Mouse (Mus musculus) bone marrow, adult 2 months (tissue): Measurements from ENCODE around the gene Mok. TPM values are rescaled to one million over a fixed set of nuclear protein-coding genes. Genes with fewer than 3 reads are reported as not detected.
"Not testable (repeated sequence)": the region's sequence is repeated elsewhere in the genome, so short reads cannot be mapped to it uniquely, and the experiment has no call there.

Experiments
- H3K27ac ChIP-seq: fragments of 200-500 bp; 2 replicates; pipeline ENCODE4 v1.5.1; 2012; ENCODE audit warnings: low read depth, mild to moderate bottlenecking, control low read depth, inconsistent platforms, low read length; ENCODE audit not compliant: control insufficient read depth, poor library complexity, insufficient read depth
- H3K4me1 ChIP-seq: fragments of 200-500 bp; 2 replicates; pipeline ENCODE4 v1.6.1; 2011; ENCODE audit warnings: low read length; ENCODE audit not compliant: control insufficient read depth, insufficient read depth
- H3K4me3 ChIP-seq: fragments of 200-500 bp; replicated peaks from 2 replicates; pipeline ENCODE3; 2011; ENCODE audit warnings: mild to moderate bottlenecking, low read depth, low read length, control low read depth; ENCODE audit not compliant: control insufficient read depth
- CTCF ChIP-seq: fragments of 200-500 bp; IDR thresholded peaks from 2 replicates; pipeline ENCODE4 v1.5.1; 2011; ENCODE audit warnings: low read length, control low read depth; ENCODE audit not compliant: control insufficient read depth, insufficient read depth
- POLR2A ChIP-seq: fragments of 200-500 bp; IDR thresholded peaks from 2 replicates; pipeline ENCODE4 v1.6.1; 2011; ENCODE audit warnings: low read depth, mild to moderate bottlenecking, control low read depth, low read length, borderline replicate concordance; ENCODE audit not compliant: control insufficient read depth
- WGBS: fragments of 180-500 bp; shearing (Covaris S2); methylation state at CpG from one replicate; pipeline ENCODE4 v1.1.7; 2018; 5-methylcytosine and 5-hydroxymethylcytosine counted together
- polyA plus RNA-seq: library from polyadenylated mRNA; stranded (reverse); fragments of >200 nt; gene quantifications from 2 replicates; pipeline ENCODE4 v1.2.4, GENCODE M21; 2011; ENCODE audit warnings: low replicate concordance; ENCODE audit not compliant: missing spikeins, insufficient read depth, insufficient read length

The Mok gene
- polyA plus RNA-seq, 1 experiment: not detected

DNA sequence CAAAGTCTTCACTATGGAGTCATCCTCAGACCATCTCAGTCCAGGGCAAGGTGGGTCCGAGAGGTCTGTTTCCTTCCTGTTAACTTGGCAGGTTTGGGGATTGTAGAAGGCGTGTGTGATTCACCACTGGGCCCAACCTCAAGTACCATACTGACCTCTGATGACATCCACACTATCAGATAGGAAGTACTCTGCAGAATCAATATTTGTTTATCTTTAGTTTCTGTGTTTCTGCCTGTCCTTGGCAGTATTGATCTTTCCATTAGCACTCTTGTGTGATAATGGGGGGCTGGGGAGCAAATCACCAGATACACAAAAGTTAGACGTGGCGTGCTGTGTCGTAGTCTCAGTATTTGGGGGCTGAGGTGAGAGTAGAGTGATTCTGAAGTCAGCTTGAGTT, 30.5 kb upstream of the Mok start:
- TF ChIP-seq POLR2A (no peak), CTCF (no peak)
- Histone ChIP-seq H3K4me1 (no peaks in the 10 kb centered on the region; the same call in none of the 2 replicates), H3K4me3 (no peak overlapping the region), H3K27ac (no peak overlapping the region)
- WGBS: 85% methylated on average over 5 of the region's 5 CpGs

DNA sequence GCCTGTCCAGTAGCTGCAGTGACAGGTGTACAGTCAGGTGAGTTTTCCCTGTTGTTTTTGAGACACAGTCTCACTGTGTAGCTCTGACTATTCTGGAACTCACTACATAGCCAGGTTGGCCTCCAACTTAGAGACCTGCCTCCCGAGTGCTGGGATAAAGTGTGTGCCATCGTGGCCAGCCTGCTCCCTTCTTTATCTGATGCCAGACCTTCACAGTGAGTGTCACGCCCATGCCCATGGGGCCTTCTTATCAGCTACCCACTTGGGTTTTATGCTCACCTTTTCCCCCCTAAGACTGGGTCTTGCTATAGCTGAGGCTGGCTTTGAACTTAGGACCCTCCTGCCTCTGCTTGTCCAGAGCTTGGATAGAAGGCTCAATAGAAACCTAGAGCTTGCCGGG, 29.4 kb upstream of the Mok start:
- Histone ChIP-seq H3K4me1 (no peaks in the 10 kb centered on the region; the same call in none of the 2 replicates), H3K4me3 (no peak overlapping the region), H3K27ac (no peak overlapping the region)
- 65% methylated on average over 4 of the region's 4 CpGs for WGBS
- TF ChIP-seq CTCF (no peak), POLR2A (no peak)

DNA sequence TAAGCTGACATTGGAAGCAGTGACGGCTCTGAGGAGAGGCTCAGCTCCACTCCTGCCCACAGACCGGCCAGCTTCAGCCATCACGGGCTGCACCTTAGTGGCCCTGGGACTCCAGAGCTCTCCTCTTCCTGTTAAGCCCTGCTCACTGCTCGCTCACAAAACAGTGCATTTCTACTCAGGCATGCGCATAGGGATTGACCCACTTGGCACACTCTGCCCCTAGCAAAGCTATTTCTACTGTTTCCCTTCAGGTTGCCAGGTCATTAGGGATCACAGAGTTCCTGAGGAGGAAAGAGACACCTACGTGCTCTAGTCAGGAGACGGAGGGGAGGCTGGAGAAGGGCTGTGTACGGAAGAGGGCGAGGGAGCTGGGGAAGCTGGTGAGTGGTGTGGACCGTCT, 25.2 kb upstream of the Mok start:
- no peak overlapping the region for H3K27ac ChIP-seq
- TF ChIP-seq POLR2A (no peak), CTCF (no peak)
- no peaks in the 10 kb centered on the region; the same call in none of the 2 replicates for H3K4me1 ChIP-seq
- H3K4me3 ChIP-seq: no peak overlapping the region
- 90% methylated on average over 10 of the region's 10 CpGs for WGBS

DNA sequence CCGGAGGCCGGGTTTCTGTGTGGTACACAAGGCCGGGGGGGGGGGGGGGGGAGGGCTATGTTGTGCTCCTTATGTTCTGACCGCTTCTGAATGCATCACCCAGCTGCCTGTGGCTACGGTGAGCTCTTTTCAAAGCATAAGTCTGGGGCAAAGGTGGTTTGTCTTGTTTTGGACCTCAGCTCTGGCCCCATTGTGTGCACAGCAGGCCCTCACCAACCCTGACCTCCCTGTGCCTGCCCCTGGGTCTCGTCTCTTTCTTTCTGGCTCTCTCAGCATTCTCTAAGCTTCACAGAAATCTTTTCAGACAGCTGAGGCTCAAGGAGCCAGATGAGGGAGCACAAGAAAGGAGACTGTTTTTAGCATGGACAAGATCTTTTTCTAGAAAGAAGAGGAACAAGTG, 24.8 kb upstream of the Mok start:
- H3K27ac ChIP-seq: no peak overlapping the region

DNA sequence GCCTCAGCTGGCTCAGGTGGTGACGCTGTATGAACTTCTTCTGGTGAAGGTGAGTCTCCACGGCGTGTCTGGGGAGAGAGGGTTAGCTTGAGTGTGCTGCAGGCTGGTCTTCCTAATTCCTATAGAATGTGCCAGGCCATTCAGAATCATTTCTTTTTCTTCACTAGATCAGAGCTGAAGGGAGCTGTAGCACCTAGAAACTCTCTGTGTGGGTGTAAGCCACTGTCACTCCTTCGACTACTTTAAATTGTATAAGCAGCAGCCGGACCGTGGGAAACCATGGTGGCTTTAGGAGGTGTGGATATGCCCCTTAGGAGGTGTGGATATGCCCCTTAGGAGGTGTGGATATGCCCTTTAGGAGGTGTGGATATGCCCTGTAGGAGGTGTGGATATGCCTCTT, 23.3 kb upstream of the Mok start:
- no peaks in the 10 kb centered on the region for H3K4me1 ChIP-seq
- TF ChIP-seq CTCF (no peak), POLR2A (no peak)
- H3K4me3 ChIP-seq: no peak overlapping the region
- 84% methylated on average over 6 of the region's 6 CpGs for WGBS
- no peak overlapping the region for H3K27ac ChIP-seq

More for the DNA sequence above, 24.8 kb upstream of the Mok start:
- 91% methylated on average over 6 of the region's 6 CpGs for WGBS
- TF ChIP-seq CTCF: no peak
- no peak for TF ChIP-seq POLR2A
- Histone ChIP-seq H3K4me3 (no peak overlapping the region), H3K4me1 (no peaks in the 10 kb centered on the region; the same call in none of the 2 replicates)

DNA sequence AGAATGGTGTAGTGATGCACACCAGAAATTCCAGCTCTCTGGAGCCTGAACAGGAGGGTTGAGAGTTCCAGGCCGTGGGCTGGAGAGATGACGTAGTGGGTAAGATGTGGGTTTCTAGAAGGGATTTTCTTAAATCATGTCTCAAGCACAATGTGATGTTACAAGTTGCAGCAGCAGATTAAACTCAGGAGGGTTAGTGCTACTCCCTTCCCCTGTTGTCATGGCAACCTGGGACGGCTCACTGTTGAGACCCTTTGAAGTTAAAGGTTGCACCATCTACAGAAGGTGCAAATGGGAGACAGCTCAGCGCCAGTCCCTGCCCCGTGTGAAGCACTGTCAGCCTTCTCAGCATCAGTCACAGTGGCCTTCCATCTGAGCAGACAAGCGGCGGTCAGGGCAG, 20.5 kb upstream of the Mok start:
- Histone ChIP-seq H3K4me3 (no peak overlapping the region), H3K4me1 (no peaks in the 10 kb centered on the region), H3K27ac (no peak overlapping the region)
- WGBS: 80% methylated on average over 7 of the region's 7 CpGs
- no peak for TF ChIP-seq POLR2A
- no peak for TF ChIP-seq CTCF

DNA sequence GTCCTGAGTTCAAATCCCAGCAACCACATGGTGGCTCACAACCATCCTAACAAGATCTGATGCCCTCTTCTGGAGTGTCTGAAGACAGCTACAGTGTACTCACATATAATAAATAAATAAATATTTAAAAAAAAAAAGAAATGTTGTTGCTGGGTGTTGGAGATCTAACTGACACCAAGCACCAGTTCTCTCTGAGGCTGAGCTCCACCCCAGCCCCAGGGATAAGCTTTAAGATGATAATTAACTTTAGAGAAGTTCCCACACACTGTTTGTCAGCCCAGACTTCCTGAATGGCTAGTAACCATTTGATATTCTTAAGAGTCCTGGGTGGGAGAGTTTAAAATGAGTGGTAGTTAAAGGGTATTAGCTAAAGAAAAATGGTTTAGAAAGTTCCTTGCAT, 19.6 kb upstream of the Mok start:
- Histone ChIP-seq H3K4me3 (no peak overlapping the region), H3K4me1 (no peaks in the 10 kb centered on the region), H3K27ac (no peak overlapping the region)
- TF ChIP-seq POLR2A (no peak), CTCF (no peak)

DNA sequence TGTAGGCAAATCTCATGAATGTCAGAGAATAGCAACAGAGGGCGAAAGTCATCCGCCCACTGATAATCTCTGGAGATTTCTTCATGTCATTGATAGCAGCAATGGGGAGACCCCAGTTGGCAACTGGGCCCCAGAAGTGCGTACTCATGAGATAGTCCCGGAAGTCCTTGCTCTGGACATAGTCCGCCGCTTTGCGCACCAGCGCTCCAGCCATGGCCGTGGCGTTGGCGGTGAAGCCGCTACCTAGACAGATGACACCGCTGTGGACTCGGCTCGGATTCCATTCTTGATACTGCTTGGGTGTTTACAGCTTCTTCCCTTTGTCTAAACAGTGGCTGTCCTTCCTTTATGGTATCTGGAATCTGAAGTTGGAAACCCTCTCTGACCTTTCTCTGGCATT, 17.9 kb upstream of the Mok start:
- H3K27ac ChIP-seq: not testable (repeated sequence)

DNA sequence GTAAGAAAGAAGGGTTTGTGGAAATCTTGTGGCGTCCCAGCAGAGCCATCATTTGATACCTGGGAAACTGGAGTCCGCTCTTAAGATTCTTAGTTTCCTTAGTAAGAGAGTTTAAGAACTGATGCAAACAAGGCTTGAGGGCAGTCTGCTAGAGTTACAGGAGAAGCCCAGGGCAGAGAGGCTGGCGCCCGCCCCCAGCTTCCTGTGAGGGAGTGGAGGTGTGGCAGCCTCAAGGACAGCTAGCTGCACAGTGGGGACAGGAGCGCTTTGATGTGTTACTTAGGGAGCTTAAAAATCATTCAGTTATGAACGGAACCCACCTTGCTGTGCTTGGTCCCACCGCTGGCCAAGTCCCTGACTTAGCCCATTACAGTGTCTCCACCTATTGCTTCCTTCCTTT, 16.5 kb upstream of the Mok start:
- WGBS: 34% methylated on average over 7 of the region's 7 CpGs
- H3K4me1 ChIP-seq: no peaks in the 10 kb centered on the region; the same call in 1 of the 2 replicates

More for the DNA sequence above, 17.9 kb upstream of the Mok start:
- H3K4me1 ChIP-seq, H3K4me3 ChIP-seq: not testable (repeated sequence)
- WGBS: 95% methylated on average over 15 of the region's 15 CpGs

More for the DNA sequence above, 16.5 kb upstream of the Mok start:
- TF ChIP-seq CTCF (no peak), POLR2A (no peak)
- Histone ChIP-seq H3K27ac (no peak overlapping the region), H3K4me3 (no peak overlapping the region)
